Mouse (Mus musculus) kidney, adult 2 months (tissue): ENCODE data around the gene Snx18.

Source experiments
- CTCF ChIP-seq: fragments of 200-500 bp; conservative IDR thresholded peaks from 2 replicates; pipeline ENCODE4 v1.5.1; 2011; ENCODE audit warnings: low read depth, mild to moderate bottlenecking, control low read depth, low read length, moderate library complexity, mixed read lengths; ENCODE audit not compliant: insufficient read depth, insufficient read length
- POLR2A ChIP-seq: fragments of 200-500 bp; IDR thresholded peaks from one replicate; pipeline ENCODE4 v1.6.1; 2011; ENCODE audit warnings: low read depth, low read length, control low read depth

GRCm38 (mm10) chr13:113602882-113603342 is 15.5 kb downstream of the Snx18 start:
- no peak for TF ChIP-seq CTCF
- TF ChIP-seq POLR2A, result no peak
